Mouse (Mus musculus): Measurements from ENCODE around the gene Ensa.

DNA sequence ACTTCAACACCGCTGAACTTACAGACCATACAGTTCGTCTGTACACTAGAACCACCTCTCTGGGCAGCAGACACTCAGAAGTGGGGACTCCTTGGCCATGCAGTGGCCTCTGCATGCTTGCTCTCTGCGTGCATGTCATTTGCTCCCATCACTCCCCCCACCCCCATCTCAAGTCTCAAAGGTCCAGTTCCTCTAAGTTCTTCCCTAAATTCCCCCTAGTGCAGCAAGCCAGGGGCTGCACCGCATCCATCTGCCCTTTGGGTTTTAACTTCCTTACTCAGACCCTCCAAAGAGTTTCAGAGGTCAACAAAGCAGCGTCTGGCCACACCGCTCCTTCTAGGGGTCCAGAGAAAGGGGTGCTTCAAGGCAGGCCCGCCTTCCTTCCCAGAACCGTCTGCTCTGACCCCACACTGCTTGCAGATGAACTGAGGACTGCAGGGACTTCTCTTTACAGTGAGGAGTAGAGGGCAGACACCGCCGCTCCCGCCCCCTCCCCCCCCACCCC is 49.0 kb downstream of the Ensa start:
- no peak for TF ChIP-seq POLR2A (IDR thresholded peaks at IDR 0.05; ENCODE audit: borderline replicate concordance, insufficient read depth, low read length)
- TF ChIP-seq CTCF (IDR thresholded peaks at IDR 0.05; ENCODE audit: borderline replicate concordance, insufficient read depth, low read depth, low read length): no peak
